Mouse (Mus musculus): ENCODE measurements at regions not wholly inside any gene's neighbourhood (a gene's known extent, or its start where the extent isn't known, plus 50 kb on each side); places are given as distances from the start of the nearest gene placed in this dataset.

DNA sequence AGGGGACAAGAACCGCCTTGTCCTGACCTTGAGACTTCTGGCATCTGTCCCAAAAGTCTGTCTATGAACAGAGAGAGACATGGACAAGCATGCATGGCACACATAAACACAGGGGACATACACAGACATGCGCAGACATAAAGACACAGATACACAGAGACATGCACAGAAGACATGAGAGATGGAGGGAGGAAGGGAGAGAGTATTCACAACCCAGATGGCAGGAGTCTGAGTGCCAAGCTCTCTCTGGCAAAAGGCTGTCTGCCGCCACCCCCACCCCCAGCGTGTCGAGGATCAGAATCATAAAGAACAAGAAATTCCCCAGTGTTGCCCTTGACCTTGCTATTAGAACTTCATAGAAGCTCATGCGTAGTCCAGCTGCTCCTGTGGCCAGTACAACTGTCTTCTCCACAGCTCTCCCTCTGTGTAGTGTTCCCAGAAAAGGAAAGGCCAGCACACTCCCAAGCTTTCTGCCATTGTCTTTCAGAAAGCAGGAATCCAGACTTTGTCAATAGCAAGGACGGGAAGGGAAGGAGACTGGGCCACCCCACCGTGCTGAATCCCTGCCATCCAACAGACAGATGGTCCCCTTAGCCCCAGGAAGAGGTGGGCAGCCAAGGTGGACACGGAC is 99.8 kb downstream of the Ier5 start:
- TF ChIP-seq CTCF (IDR thresholded peaks at IDR 0.05; ENCODE audit: borderline replicate concordance, insufficient read depth, low read length) (no peak), POLR2A (IDR thresholded peaks at IDR 0.05; ENCODE audit: low read depth, low read length) (no peak)
- Histone ChIP-seq H3K27ac (ENCODE audit: insufficient read depth, low read length) (no peak overlapping the region), H3K4me1 (ENCODE audit: control insufficient read depth, insufficient read depth, low read length) (no peaks in the 10 kb centered on the region), H3K4me3 (ENCODE audit: insufficient read depth, low read length) (no peak overlapping the region)

DNA sequence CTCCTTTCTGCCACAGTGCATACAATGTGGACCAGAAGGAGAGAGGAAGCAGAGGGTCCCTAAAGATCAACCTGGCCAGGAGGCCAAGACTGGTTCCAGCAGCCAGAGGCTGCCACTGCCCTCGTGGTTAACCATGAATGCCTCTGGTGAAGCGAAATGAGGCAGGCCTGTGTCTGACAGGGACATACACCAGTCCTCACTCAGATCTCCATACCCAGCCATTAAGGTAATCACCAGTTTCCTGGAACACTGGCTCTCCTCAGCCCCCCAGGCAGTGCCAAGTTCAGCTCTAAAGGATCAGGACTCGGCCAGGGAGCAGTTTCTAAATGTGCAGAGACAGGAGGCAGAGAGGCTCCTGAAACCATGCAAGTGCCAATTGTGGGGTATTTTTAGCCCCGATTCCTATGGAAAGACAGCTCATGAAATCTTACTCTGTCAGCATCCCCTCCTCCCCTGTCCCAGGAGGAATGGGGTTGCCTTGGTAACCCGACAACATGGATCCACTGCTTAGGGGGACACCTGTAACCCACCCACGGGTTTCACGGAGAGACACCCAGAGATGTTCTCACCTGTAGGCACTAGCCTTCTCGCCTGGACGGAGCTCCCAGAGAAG is 103.6 kb downstream of the Ier5 start:
- TF ChIP-seq POLR2A (IDR thresholded peaks at IDR 0.05; ENCODE audit: low read depth, low read length) (no peak), CTCF (IDR thresholded peaks at IDR 0.05; ENCODE audit: borderline replicate concordance, insufficient read depth, low read length) (no peak)
- no peak overlapping the region for H3K27ac ChIP-seq (ENCODE audit: insufficient read depth, low read length)
- H3K4me1 ChIP-seq (ENCODE audit: control insufficient read depth, insufficient read depth, low read length) = no peaks in the 10 kb centered on the region
- no peak overlapping the region for H3K4me3 ChIP-seq (ENCODE audit: insufficient read depth, low read length)

DNA sequence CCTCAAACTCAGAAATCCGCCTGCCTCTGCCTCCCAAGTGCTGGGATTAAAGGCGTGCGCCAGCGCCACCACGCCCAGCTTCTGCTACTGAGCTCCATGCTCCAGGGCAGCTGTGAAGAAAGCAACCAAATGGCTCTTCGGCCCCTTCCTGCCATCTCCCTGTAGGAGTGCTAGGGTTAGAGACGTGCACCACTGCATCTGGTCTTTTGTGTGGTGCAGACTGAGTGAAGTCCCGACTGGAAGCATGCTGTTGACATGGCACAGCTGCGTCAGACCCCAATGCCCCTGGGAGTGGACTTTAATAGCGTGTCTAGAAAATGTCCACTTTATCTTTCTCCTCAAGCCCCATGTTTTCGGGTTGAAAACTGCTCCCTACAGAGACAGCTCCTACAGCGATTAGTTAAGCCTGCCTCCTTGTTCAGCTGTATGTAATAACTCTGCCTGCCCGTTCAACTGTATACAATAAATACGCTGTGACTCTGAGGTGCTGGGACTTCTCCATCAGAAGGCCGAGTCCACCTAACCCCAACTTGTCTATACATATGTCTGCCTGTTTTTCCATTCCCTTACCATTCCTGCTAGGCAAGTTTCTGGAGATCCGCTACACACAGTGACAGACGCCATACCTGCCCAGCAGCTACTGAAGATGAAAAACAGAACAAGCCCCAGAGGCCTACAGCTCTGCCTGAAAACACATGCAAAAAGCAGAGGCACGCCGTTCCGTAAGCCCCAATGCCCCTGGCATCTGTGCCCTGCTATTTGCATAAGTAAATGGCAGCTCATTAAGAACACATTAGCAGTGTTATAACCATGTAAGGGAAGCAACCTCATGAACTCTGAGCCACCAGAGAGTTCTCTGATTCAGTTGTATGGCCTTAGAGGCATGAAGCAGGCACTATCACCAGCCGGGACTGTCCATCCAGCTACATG is 105.2 kb downstream of the Ier5 start:
- TF ChIP-seq CTCF (IDR thresholded peaks at IDR 0.05; ENCODE audit: borderline replicate concordance, insufficient read depth, low read length) (no peak), POLR2A (IDR thresholded peaks at IDR 0.05; ENCODE audit: low read depth, low read length) (no peak)
- H3K4me1 ChIP-seq (ENCODE audit: control insufficient read depth, insufficient read depth, low read length) = no peaks in the 10 kb centered on the region
- H3K27ac ChIP-seq (ENCODE audit: insufficient read depth, low read length) = no peak overlapping the region
- no peak overlapping the region for H3K4me3 ChIP-seq (ENCODE audit: insufficient read depth, low read length)

DNA sequence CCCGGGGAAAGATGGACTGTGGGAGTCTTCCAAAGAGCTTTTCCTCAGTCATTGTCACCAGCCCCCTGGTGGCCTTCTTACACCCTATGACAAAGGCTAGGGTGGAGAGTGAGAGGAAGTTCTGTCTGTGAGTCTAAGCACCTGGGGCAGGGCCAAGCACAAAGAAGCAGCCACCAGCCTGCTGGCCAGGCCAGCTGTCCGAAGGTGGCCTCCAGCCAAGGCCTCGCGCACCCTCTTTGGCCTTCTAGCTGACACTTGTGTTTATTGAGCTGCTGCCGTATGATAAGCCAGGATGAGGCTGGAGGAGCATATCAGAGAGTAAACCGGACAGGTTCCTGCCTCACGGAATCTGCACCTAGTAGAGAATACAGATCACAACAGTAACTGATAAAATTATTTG is 99.0 kb upstream of the Cacna1e start:
- Histone ChIP-seq H3K27ac (ENCODE audit: insufficient read depth, low read length) (no peak overlapping the region), H3K4me1 (ENCODE audit: control insufficient read depth, insufficient read depth, low read length) (no peaks in the 10 kb centered on the region), H3K4me3 (ENCODE audit: insufficient read depth, low read length) (no peak overlapping the region)
- no peak for TF ChIP-seq CTCF (IDR thresholded peaks at IDR 0.05; ENCODE audit: borderline replicate concordance, insufficient read depth, low read length)
- no peak for TF ChIP-seq POLR2A (IDR thresholded peaks at IDR 0.05; ENCODE audit: low read depth, low read length)

DNA sequence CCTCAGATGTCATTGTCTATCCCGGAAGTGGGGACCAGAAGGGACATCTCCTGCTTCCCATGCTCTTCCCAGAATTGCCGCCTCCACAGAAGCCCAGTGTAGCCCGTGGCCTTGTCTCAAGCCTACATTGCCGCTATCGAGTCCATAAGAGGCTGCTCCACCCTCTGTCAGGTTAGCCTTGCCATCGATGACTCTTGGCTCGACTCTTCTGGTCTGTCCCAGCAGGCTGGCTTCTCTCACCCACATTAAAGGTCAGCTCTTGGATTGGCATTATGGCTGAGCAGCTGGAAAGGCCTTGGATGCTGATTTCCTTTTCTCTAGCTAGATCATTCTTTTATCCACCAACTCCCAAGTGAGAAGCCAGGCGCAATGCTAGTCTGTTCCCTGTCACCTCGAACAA is 98.5 kb upstream of the Cacna1e start:
- H3K4me1 ChIP-seq (ENCODE audit: control insufficient read depth, insufficient read depth, low read length) = no peaks in the 10 kb centered on the region
- no peak overlapping the region for H3K4me3 ChIP-seq (ENCODE audit: insufficient read depth, low read length)
- TF ChIP-seq CTCF (IDR thresholded peaks at IDR 0.05; ENCODE audit: borderline replicate concordance, insufficient read depth, low read length) (no peak), POLR2A (IDR thresholded peaks at IDR 0.05; ENCODE audit: low read depth, low read length) (no peak)
- no peak overlapping the region for H3K27ac ChIP-seq (ENCODE audit: insufficient read depth, low read length)

GRCm38 (mm10) chr1:154981687-154982086 is 97.4 kb upstream of the Cacna1e start:
- no peaks in the 10 kb centered on the region for H3K4me1 ChIP-seq (ENCODE audit: control insufficient read depth, insufficient read depth, low read length)
- no peak overlapping the region for H3K27ac ChIP-seq (ENCODE audit: insufficient read depth, low read length)
- H3K4me3 ChIP-seq (ENCODE audit: insufficient read depth, low read length) = no peak overlapping the region
- TF ChIP-seq CTCF (IDR thresholded peaks at IDR 0.05; ENCODE audit: borderline replicate concordance, insufficient read depth, low read length) (no peak), POLR2A (IDR thresholded peaks at IDR 0.05; ENCODE audit: low read depth, low read length) (no peak)

DNA sequence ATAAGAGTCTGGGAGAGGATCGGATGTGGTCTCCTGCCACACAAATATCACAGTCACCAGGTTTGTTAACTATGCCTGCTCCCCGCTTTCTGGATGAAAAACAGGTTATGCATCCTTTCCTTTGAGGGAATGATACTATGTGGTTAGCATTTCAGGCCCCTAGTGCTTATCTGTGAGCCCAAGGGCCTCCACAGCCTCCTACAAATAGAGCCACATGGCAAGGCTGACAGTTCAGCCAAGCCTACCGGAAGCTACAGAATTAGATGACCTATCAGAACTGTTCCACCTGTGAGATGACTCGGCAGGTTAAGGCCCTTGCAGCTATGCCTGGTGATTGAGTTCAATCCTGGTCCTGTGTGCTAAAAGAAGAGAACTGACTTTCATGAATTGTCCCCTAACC is 91.4 kb upstream of the Cacna1e start:
- TF ChIP-seq POLR2A (IDR thresholded peaks at IDR 0.05; ENCODE audit: low read depth, low read length) (no peak), CTCF (IDR thresholded peaks at IDR 0.05; ENCODE audit: borderline replicate concordance, insufficient read depth, low read length) (no peak)
- Histone ChIP-seq H3K27ac (ENCODE audit: insufficient read depth, low read length) (no peak overlapping the region), H3K4me3 (ENCODE audit: insufficient read depth, low read length) (no peak overlapping the region), H3K4me1 (ENCODE audit: control insufficient read depth, insufficient read depth, low read length) (no peaks in the 10 kb centered on the region)

DNA sequence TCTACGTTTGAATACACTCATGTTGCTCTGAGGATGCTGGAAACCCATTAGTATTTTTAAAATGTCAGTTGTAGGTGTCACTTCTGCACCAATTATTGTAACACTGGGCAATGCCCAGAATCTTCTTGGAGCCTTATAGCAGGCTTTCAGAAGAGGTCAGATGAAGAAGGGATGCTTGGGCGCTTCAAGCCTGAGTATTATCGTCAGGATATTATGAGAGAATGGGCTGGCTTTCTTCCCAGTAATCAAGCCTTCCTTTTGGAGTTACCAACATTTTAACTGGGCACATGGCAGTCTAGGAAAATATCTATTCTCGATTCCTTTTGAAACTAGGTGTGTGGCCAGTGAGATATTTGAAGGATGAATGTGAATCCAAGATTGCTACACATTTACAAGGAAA is 77.0 kb upstream of the Cacna1e start:
- H3K4me1 ChIP-seq (ENCODE audit: control insufficient read depth, insufficient read depth, low read length) = no peaks in the 10 kb centered on the region
- H3K27ac ChIP-seq (ENCODE audit: insufficient read depth, low read length) = no peak overlapping the region
- TF ChIP-seq POLR2A (IDR thresholded peaks at IDR 0.05; ENCODE audit: low read depth, low read length) (no peak), CTCF (IDR thresholded peaks at IDR 0.05; ENCODE audit: borderline replicate concordance, insufficient read depth, low read length) (no peak)
- no peak overlapping the region for H3K4me3 ChIP-seq (ENCODE audit: insufficient read depth, low read length)

DNA sequence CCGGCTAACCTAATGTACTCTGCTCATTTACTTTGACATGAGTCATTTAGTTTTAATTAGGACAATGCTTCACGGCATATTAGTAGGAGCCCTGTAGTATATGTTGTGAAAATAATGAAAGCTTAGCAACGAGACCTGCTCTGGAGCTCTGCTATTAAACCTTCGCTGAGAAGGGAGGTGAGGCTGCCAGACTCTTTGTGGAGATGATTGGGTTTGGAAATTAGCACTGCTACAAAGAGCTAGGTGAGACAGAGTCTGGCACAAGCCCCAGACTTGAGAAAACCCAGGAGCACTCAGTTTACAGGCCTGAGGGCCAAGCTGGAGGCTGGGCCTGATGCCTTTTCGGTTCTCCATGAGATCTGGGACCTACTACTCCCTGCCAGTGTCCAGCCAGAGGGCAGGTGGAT is 72.3 kb upstream of the Cacna1e start:
- no peak overlapping the region for H3K4me3 ChIP-seq (ENCODE audit: insufficient read depth, low read length)
- H3K4me1 ChIP-seq (ENCODE audit: control insufficient read depth, insufficient read depth, low read length) = no peaks in the 10 kb centered on the region
- TF ChIP-seq POLR2A (IDR thresholded peaks at IDR 0.05; ENCODE audit: low read depth, low read length) (no peak), CTCF (IDR thresholded peaks at IDR 0.05; ENCODE audit: borderline replicate concordance, insufficient read depth, low read length) (no peak)
- no peak overlapping the region for H3K27ac ChIP-seq (ENCODE audit: insufficient read depth, low read length)

DNA sequence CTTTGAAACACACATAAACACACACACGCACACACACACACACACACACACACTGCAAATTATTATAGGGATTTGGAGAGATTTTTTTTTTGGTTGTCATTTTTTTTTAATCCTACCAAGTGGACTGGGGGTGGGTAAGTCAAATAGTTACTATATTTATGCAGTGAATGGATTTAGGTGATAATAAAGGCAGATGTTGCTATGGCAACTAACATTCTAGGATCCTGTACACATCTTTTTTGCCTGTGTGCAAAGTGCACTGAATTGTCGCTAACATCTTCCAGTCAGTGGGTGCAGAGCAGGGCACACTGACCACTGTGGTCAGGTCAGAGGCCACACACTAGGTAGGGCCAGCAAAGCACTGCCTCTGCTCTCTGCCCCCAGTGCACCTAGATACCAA is 68.4 kb upstream of the Cacna1e start:
- Histone ChIP-seq H3K27ac (ENCODE audit: insufficient read depth, low read length) (no peak overlapping the region), H3K4me3 (ENCODE audit: insufficient read depth, low read length) (no peak overlapping the region), H3K4me1 (ENCODE audit: control insufficient read depth, insufficient read depth, low read length) (no peaks in the 10 kb centered on the region)
- TF ChIP-seq CTCF (IDR thresholded peaks at IDR 0.05; ENCODE audit: borderline replicate concordance, insufficient read depth, low read length) (no peak), POLR2A (IDR thresholded peaks at IDR 0.05; ENCODE audit: low read depth, low read length) (no peak)

Data from embryonic fibroblast, embryonic 13.5 days (primary cell).